Comparison of ENCODE assay signal across 8 mouse cellular contexts in the genomic region with DNA sequence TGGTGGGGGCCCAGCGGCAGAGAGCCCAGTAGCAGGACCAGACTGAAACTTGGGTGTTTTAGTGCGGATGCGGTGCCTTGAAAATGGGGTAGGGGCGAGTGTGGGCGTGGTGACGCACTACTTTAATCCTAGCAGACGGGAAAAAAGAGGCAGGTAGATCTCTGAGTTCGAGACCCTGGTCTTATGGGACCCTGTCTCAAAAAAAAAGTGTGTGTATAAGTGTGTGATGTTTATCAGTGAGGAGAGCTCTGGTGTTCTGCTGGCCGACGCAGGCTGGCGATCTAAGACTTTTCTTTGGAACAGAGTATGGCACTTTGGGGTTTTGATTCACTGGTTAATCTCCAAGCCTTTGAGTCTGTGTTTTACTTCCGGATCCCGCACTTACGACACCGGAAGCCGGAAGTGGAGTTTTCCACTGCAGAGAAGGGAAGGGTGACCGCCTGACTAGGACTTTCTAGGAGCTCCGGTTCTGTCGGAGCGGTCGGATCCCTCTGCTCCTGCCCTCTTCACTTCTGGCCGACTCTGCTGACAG. TPM values are rescaled to one million over a fixed set of nuclear protein-coding genes. Genes with fewer than 3 reads are reported as not detected.
A peak's percentile ranks its signal among the peaks of the same experiment; 100 is the strongest.
DNase-seq lines count a peak whose midpoint lies in the region; ATAC-seq and TF ChIP-seq lines count a peak whose summit lies in the region.

No protein-coding gene starts in this region.

- H3K4me3 ChIP-seq in hindbrain, embryonic 12.5 days = peak overlapping the region; percentile 51
- H3K4me3 ChIP-seq in lung, postnatal 0 days (ENCODE audit: low read depth, low read length) = peak overlapping the region; percentile 37

- peak overlapping the region; percentile 57 for H3K9ac ChIP-seq in hindbrain, embryonic 12.5 days
- H3K9ac ChIP-seq in lung, postnatal 0 days (replicated peaks; ENCODE audit: low read depth) = peak overlapping the region; percentile 46

- TF ChIP-seq CTCF in lung, postnatal 0 days (IDR thresholded peaks at IDR 0.05) = no peak

- WGBS in hindbrain, embryonic 12.5 days = 18% methylated on average over 22 of the region's 22 CpGs
- 9% methylated on average over 20 of the region's 22 CpGs for WGBS in lung, postnatal 0 days

- peak overlapping the region; percentile 55 for H3K4me2 ChIP-seq in hindbrain, embryonic 12.5 days (replicated peaks)
- H3K4me2 ChIP-seq in lung, postnatal 0 days (replicated peaks; ENCODE audit: low read depth, low read length) = peak overlapping the region; percentile 56

- peak overlapping the region; percentile 77 for H3K27ac ChIP-seq in hindbrain, embryonic 12.5 days
- peak overlapping the region; percentile 93 for H3K27ac ChIP-seq in lung, postnatal 0 days (ENCODE audit: low read length)

- H3K4me1 ChIP-seq in hindbrain, embryonic 12.5 days = peaks cover 6% of the 10 kb centered on the region; the same call in 1 of the 2 replicates
- H3K4me1 ChIP-seq in lung, postnatal 0 days (ENCODE audit: insufficient read depth, low read depth, low read length) = no peaks in the 10 kb centered on the region

- ATAC-seq in hindbrain, embryonic 12.5 days (ENCODE audit: low FRiP score) = peak; percentile 67
- peak; percentile 83 for ATAC-seq in lung, postnatal 0 days

- H3K27me3 ChIP-seq in hindbrain, embryonic 12.5 days = no peaks in the 10 kb centered on the region
- no peaks in the 10 kb centered on the region for H3K27me3 ChIP-seq in lung, postnatal 0 days (replicated peaks; ENCODE audit: insufficient read depth, low read length)

- no peak for TF ChIP-seq EP300 in lung, postnatal 0 days (IDR thresholded peaks at IDR 0.05)

- DNase-seq in MN1 (ENCODE audit: low spot score) = peak; percentile 79
- peak; percentile 54 for DNase-seq in cerebellum, adult 8-10 months
- DNase-seq in frontal cortex, postnatal 10 days (ENCODE audit: low spot score in 2 of 2) = peak; percentile 43 to 60
- DNase-seq in layer of hippocampus, postnatal 10 days (ENCODE audit: low spot score in 2 of 2) = peak; percentile 56 to 62
- peak; percentile 89 for DNase-seq in lung, postnatal 0 days (ENCODE audit: low spot score)
- DNase-seq in ovary, postnatal 14 days (ENCODE audit: low spot score) = peak; percentile 41
- DNase-seq in thymus, postnatal 10 days (ENCODE audit: low spot score in 2 of 2) = peak; percentile 59 to 63

- H3K9me3 ChIP-seq in hindbrain, embryonic 12.5 days (replicated peaks) = no peaks in the 10 kb centered on the region
- H3K9me3 ChIP-seq in lung, postnatal 0 days (ENCODE audit: low read length) = no peaks in the 10 kb centered on the region

- peaks cover 9% of the 10 kb centered on the region for H3K36me3 ChIP-seq in hindbrain, embryonic 12.5 days
- H3K36me3 ChIP-seq in lung, postnatal 0 days (ENCODE audit: insufficient read depth, low read length) = no peaks in the 10 kb centered on the region

RNA-seq across cellular contexts. Expression of a gene that starts 0.4 kb away (rescaled TPM):
- 48.8 and 52.9 TPM in 2 replicates for polyA plus RNA-seq in hindbrain, embryonic 12.5 days (2016; fragmentation: Nextera tagmentation; extraction: Ambion mirVana)
- total RNA-seq in layer of hippocampus, postnatal 10 days (2021) = 10 to 100 TPM; 35.3 to 36.3 TPM
- polyA plus RNA-seq in lung, postnatal 0 days (2015; fragmentation: Nextera tagmentation; extraction: Ambion mirVana) = 24.9 and 27.6 TPM in 2 replicates

RNA-seq across cellular contexts. Expression of a gene that starts 36.3 kb away (rescaled TPM):
- polyA plus RNA-seq in hindbrain, embryonic 12.5 days (2016; fragmentation: Nextera tagmentation; extraction: Ambion mirVana) = 24.2 and 27.7 TPM in 2 replicates
- 10 to 100 TPM; 45.4 to 51.6 TPM for total RNA-seq in layer of hippocampus, postnatal 10 days (2021)
- 15.1 and 16.6 TPM in 2 replicates for polyA plus RNA-seq in lung, postnatal 0 days (2015; fragmentation: Nextera tagmentation; extraction: Ambion mirVana)

RNA-seq across cellular contexts. Expression of a gene that starts 36.3 kb away (rescaled TPM):
- polyA plus RNA-seq in hindbrain, embryonic 12.5 days (2016; fragmentation: Nextera tagmentation; extraction: Ambion mirVana) = 32.1 and 33.7 TPM in 2 replicates
- 10 to 100 TPM; 17.0 to 23.0 TPM for total RNA-seq in layer of hippocampus, postnatal 10 days (2021)
- 36.9 and 42.9 TPM in 2 replicates for polyA plus RNA-seq in lung, postnatal 0 days (2015; fragmentation: Nextera tagmentation; extraction: Ambion mirVana)

RNA-seq across cellular contexts. Expression of a gene that starts 51.8 kb away (rescaled TPM):
- not detected in 2 replicates for polyA plus RNA-seq in hindbrain, embryonic 12.5 days (2016; fragmentation: Nextera tagmentation; extraction: Ambion mirVana)
- total RNA-seq in layer of hippocampus, postnatal 10 days (2021) = not detected
- not detected in 2 replicates for polyA plus RNA-seq in lung, postnatal 0 days (2015; fragmentation: Nextera tagmentation; extraction: Ambion mirVana)

RNA-seq across cellular contexts. Expression of a gene that starts 56.2 kb away (rescaled TPM):
- 10.1 and 10.5 TPM in 2 replicates for polyA plus RNA-seq in hindbrain, embryonic 12.5 days (2016; fragmentation: Nextera tagmentation; extraction: Ambion mirVana)
- total RNA-seq in layer of hippocampus, postnatal 10 days (2021) = 1 to 10 TPM; 2.3 to 2.5 TPM
- 25.0 and 25.6 TPM in 2 replicates for polyA plus RNA-seq in lung, postnatal 0 days (2015; fragmentation: Nextera tagmentation; extraction: Ambion mirVana)

Comparison
In these comparisons a context has a peak if more than half of its experiments do, and no peak if none do; other contexts are left out.
1. Peak in every context shown above with its lines: DNase-seq, ATAC-seq, H3K4me3 ChIP-seq and H3K27ac ChIP-seq.